Mouse (Mus musculus) naive thymus-derived CD4-positive, alpha-beta T cell, adult 2 months (primary cell): ENCODE data around the gene Inpp5b.
"Not testable (repeated sequence)": the region's sequence is repeated elsewhere in the genome, so short reads cannot be mapped to it uniquely, and the experiment has no call there.

Experiments
- DNase-seq: peaks from one replicate; pipeline ENCODE4 v3.0.0-alpha.2; 2011; ENCODE audit warnings: low read depth

The Inpp5b gene

GRCm38 (mm10) chr4:124709961-124710446, 31.6 kb upstream of the Inpp5b start:
- peak; percentile 36 for DNase-seq

GRCm38 (mm10) chr4:124710776-124711291, 30.8 kb upstream of the Inpp5b start:
- DNase-seq = peak; percentile 81

- peak; percentile 10 for DNase-seq
Observed at GRCm38 (mm10) chr4:124712618-124713017, 29.0 kb upstream of the Inpp5b start.

GRCm38 (mm10) chr4:124713850-124714249, 27.8 kb upstream of the Inpp5b start:
- not testable (repeated sequence) for DNase-seq

- DNase-seq = peak; percentile 98
Observed at GRCm38 (mm10) chr4:124714545-124715481, 26.8 kb upstream of the Inpp5b start, which contains the start of gene Sf3a3. Gene Sf3a3 (plus strand): TSS chr4:124714776.

GRCm38 (mm10) chr4:124719101-124719500, 22.5 kb upstream of the Inpp5b start:
- no peak for DNase-seq

GRCm38 (mm10) chr4:124726121-124726520, 15.5 kb upstream of the Inpp5b start:
- DNase-seq = no peak

GRCm38 (mm10) chr4:124736952-124737351, 4.7 kb upstream of the Inpp5b start:
- DNase-seq = no peak

GRCm38 (mm10) chr4:124737486-124737885, 4.2 kb upstream of the Inpp5b start:
- DNase-seq = no peak

GRCm38 (mm10) chr4:124738013-124738412, 3.6 kb upstream of the Inpp5b start:
- DNase-seq = no peak

- no peak for DNase-seq
Observed at GRCm38 (mm10) chr4:124738783-124739182, 2.9 kb upstream of the Inpp5b start.

- no peak for DNase-seq
Observed at GRCm38 (mm10) chr4:124742839-124743238, 1.2 kb downstream of the Inpp5b start.

- DNase-seq = no peak
Observed at GRCm38 (mm10) chr4:124746577-124746976, 4.9 kb downstream of the Inpp5b start.

- DNase-seq = no peak
Observed at GRCm38 (mm10) chr4:124747851-124748250, 6.2 kb downstream of the Inpp5b start.

GRCm38 (mm10) chr4:124751300-124752250, 9.9 kb downstream of the Inpp5b start:
- peak; percentile 95 for DNase-seq

GRCm38 (mm10) chr4:124752281-124753199, 10.9 kb downstream of the Inpp5b start:
- DNase-seq = peak; percentile 82

GRCm38 (mm10) chr4:124755526-124755925, 13.9 kb downstream of the Inpp5b start:
- peak; percentile 49 for DNase-seq

GRCm38 (mm10) chr4:124759305-124759811, 17.7 kb downstream of the Inpp5b start:
- peak; percentile 61 for DNase-seq

- DNase-seq = no peak
Observed at GRCm38 (mm10) chr4:124761201-124761600, 19.6 kb downstream of the Inpp5b start.

GRCm38 (mm10) chr4:124762858-124763452, 21.3 kb downstream of the Inpp5b start:
- DNase-seq = no peak
